Mouse (Mus musculus): Measurements from ENCODE around the gene Sorl1. TPM values are rescaled to one million over a fixed set of nuclear protein-coding genes. Genes with fewer than 3 reads are reported as not detected.

Sorl1 gene
- polyA plus RNA-seq (2015; fragmentation: Nextera tagmentation; extraction: Ambion mirVana), result 1.0 and 1.3 TPM in 2 replicates

- peak; percentile 50; the same call in 1 of the 2 replicates for ATAC-seq (ENCODE audit: low read depth)
- H3K27me3 ChIP-seq (ENCODE audit: control insufficient read depth, insufficient read depth, low read depth, low read length), result peaks cover 22% of the 10 kb centered on the region
- no peak within 1 kb of the TSS for H3K27ac ChIP-seq (ENCODE audit: low read length)
Observed at GRCm38 (mm10) chr9:42123713-42124576, at the start of gene Sorl1. TSS of gene Sorl1 (minus strand) at chr9:42124297.

GRCm38 (mm10) chr9:42173781-42174180, 49.7 kb upstream of the Sorl1 start:
- no peak overlapping the region for H3K9ac ChIP-seq (ENCODE audit: low read depth, low read length)
- no peaks in the 10 kb centered on the region for H3K36me3 ChIP-seq (ENCODE audit: control insufficient read depth, insufficient read depth)
- H3K27ac ChIP-seq (ENCODE audit: low read length), result no peak overlapping the region
- no peaks in the 10 kb centered on the region for H3K4me1 ChIP-seq (ENCODE audit: control insufficient read depth, low read depth, low read length)
- H3K27me3 ChIP-seq (ENCODE audit: control insufficient read depth, insufficient read depth, low read depth, low read length), result no peaks in the 10 kb centered on the region
- no peak overlapping the region for H3K4me3 ChIP-seq (ENCODE audit: low read depth, low read length)
- no peak overlapping the region for H3K4me2 ChIP-seq (ENCODE audit: low read depth, low read length)
- no peaks in the 10 kb centered on the region for H3K9me3 ChIP-seq (replicated peaks; ENCODE audit: control insufficient read depth, low read length)
- WGBS (ENCODE audit: insufficient replicate concordance), result 57% methylated on average over 3 of the region's 3 CpGs
- no peak for ATAC-seq (ENCODE audit: low read depth)

More at GRCm38 (mm10) chr9:42123713-42124576, at the start of gene Sorl1:
- H3K9ac ChIP-seq (ENCODE audit: low read depth, low read length), result peak within 1 kb of the TSS; percentile 48
- no peaks in the 10 kb centered on the region; the same call in 1 of the 2 replicates for H3K4me1 ChIP-seq (ENCODE audit: control insufficient read depth, low read depth, low read length)
- peak within 1 kb of the TSS; percentile 65 for H3K4me3 ChIP-seq (ENCODE audit: low read depth, low read length)
- H3K36me3 ChIP-seq (ENCODE audit: control insufficient read depth, insufficient read depth), result no peaks in the 10 kb centered on the region
- no peaks in the 10 kb centered on the region for H3K9me3 ChIP-seq (replicated peaks; ENCODE audit: control insufficient read depth, low read length)
- under 1% methylated on average over 89 of the region's 94 CpGs for WGBS (ENCODE audit: insufficient replicate concordance)
- H3K4me2 ChIP-seq (ENCODE audit: low read depth, low read length), result peak within 1 kb of the TSS; percentile 68

- Histone ChIP-seq H3K36me3 (ENCODE audit: control insufficient read depth, insufficient read depth) (no peaks in the 10 kb centered on the region), H3K27me3 (ENCODE audit: control insufficient read depth, insufficient read depth, low read depth, low read length) (no peaks in the 10 kb centered on the region), H3K4me2 (ENCODE audit: low read depth, low read length) (no peak overlapping the region), H3K9ac (ENCODE audit: low read depth, low read length) (no peak overlapping the region), H3K4me1 (ENCODE audit: control insufficient read depth, low read depth, low read length) (no peaks in the 10 kb centered on the region), H3K4me3 (ENCODE audit: low read depth, low read length) (no peak overlapping the region), H3K27ac (ENCODE audit: low read length) (no peak overlapping the region), H3K9me3 (replicated peaks; ENCODE audit: control insufficient read depth, low read length) (no peaks in the 10 kb centered on the region)
- whole genome bisulfite sequencing (ENCODE audit: insufficient replicate concordance), result 59% methylated on average over 8 of the region's 8 CpGs
- ATAC-seq (ENCODE audit: low read depth), result no peak
Observed at GRCm38 (mm10) chr9:42169491-42169890, 45.4 kb upstream of the Sorl1 start.

GRCm38 (mm10) chr9:42169025-42169424, 44.9 kb upstream of the Sorl1 start:
- no peaks in the 10 kb centered on the region for H3K27me3 ChIP-seq (ENCODE audit: control insufficient read depth, insufficient read depth, low read depth, low read length)
- H3K4me2 ChIP-seq (ENCODE audit: low read depth, low read length), result no peak overlapping the region
- no peaks in the 10 kb centered on the region for H3K4me1 ChIP-seq (ENCODE audit: control insufficient read depth, low read depth, low read length)
- ATAC-seq (ENCODE audit: low read depth), result no peak
- H3K27ac ChIP-seq (ENCODE audit: low read length), result no peak overlapping the region
- H3K36me3 ChIP-seq (ENCODE audit: control insufficient read depth, insufficient read depth), result no peaks in the 10 kb centered on the region
- H3K9me3 ChIP-seq (replicated peaks; ENCODE audit: control insufficient read depth, low read length), result no peaks in the 10 kb centered on the region
- H3K4me3 ChIP-seq (ENCODE audit: low read depth, low read length), result no peak overlapping the region
- WGBS (ENCODE audit: insufficient replicate concordance), result 72% methylated on average over 7 of the region's 7 CpGs
- H3K9ac ChIP-seq (ENCODE audit: low read depth, low read length), result no peak overlapping the region

- Histone ChIP-seq H3K4me2 (ENCODE audit: low read depth, low read length) (no peak overlapping the region), H3K9ac (ENCODE audit: low read depth, low read length) (no peak overlapping the region), H3K27ac (ENCODE audit: low read length) (no peak overlapping the region), H3K36me3 (ENCODE audit: control insufficient read depth, insufficient read depth) (no peaks in the 10 kb centered on the region), H3K9me3 (replicated peaks; ENCODE audit: control insufficient read depth, low read length) (no peaks in the 10 kb centered on the region), H3K4me3 (ENCODE audit: low read depth, low read length) (no peak overlapping the region), H3K4me1 (ENCODE audit: control insufficient read depth, low read depth, low read length) (no peaks in the 10 kb centered on the region), H3K27me3 (ENCODE audit: control insufficient read depth, insufficient read depth, low read depth, low read length) (no peaks in the 10 kb centered on the region)
- WGBS (ENCODE audit: insufficient replicate concordance), result 58% methylated on average over 2 of the region's 2 CpGs
- no peak for ATAC-seq (ENCODE audit: low read depth)
Observed at GRCm38 (mm10) chr9:42164930-42165329, 40.8 kb upstream of the Sorl1 start.

GRCm38 (mm10) chr9:42163011-42163410, 38.9 kb upstream of the Sorl1 start:
- no peak for ATAC-seq (ENCODE audit: low read depth)
- no peaks in the 10 kb centered on the region for H3K36me3 ChIP-seq (ENCODE audit: control insufficient read depth, insufficient read depth)
- H3K9ac ChIP-seq (ENCODE audit: low read depth, low read length), result no peak overlapping the region
- no peaks in the 10 kb centered on the region for H3K9me3 ChIP-seq (replicated peaks; ENCODE audit: control insufficient read depth, low read length)
- H3K27me3 ChIP-seq (ENCODE audit: control insufficient read depth, insufficient read depth, low read depth, low read length), result no peaks in the 10 kb centered on the region
- no peaks in the 10 kb centered on the region for H3K4me1 ChIP-seq (ENCODE audit: control insufficient read depth, low read depth, low read length)
- WGBS (ENCODE audit: insufficient replicate concordance), result 65% methylated on average over 4 of the region's 4 CpGs
- H3K27ac ChIP-seq (ENCODE audit: low read length), result no peak overlapping the region
- H3K4me2 ChIP-seq (ENCODE audit: low read depth, low read length), result no peak overlapping the region
- H3K4me3 ChIP-seq (ENCODE audit: low read depth, low read length), result no peak overlapping the region

- ATAC-seq (ENCODE audit: low read depth), result no peak
- no peak overlapping the region for H3K4me2 ChIP-seq (ENCODE audit: low read depth, low read length)
- no peaks in the 10 kb centered on the region for H3K36me3 ChIP-seq (ENCODE audit: control insufficient read depth, insufficient read depth)
- H3K27me3 ChIP-seq (ENCODE audit: control insufficient read depth, insufficient read depth, low read depth, low read length), result no peaks in the 10 kb centered on the region
- 52% methylated on average over 5 of the region's 5 CpGs for WGBS (ENCODE audit: insufficient replicate concordance)
- H3K27ac ChIP-seq (ENCODE audit: low read length), result no peak overlapping the region
- no peaks in the 10 kb centered on the region for H3K9me3 ChIP-seq (replicated peaks; ENCODE audit: control insufficient read depth, low read length)
- no peaks in the 10 kb centered on the region for H3K4me1 ChIP-seq (ENCODE audit: control insufficient read depth, low read depth, low read length)
- no peak overlapping the region for H3K4me3 ChIP-seq (ENCODE audit: low read depth, low read length)
- H3K9ac ChIP-seq (ENCODE audit: low read depth, low read length), result no peak overlapping the region
Observed at GRCm38 (mm10) chr9:42159376-42159775, 35.3 kb upstream of the Sorl1 start.

- H3K4me1 ChIP-seq (ENCODE audit: control insufficient read depth, low read depth, low read length), result no peaks in the 10 kb centered on the region
- WGBS (ENCODE audit: insufficient replicate concordance), result 24% methylated on average over 5 of the region's 5 CpGs
- H3K4me2 ChIP-seq (ENCODE audit: low read depth, low read length), result no peak overlapping the region
Observed at GRCm38 (mm10) chr9:42158652-42159051, 34.6 kb upstream of the Sorl1 start.

GRCm38 (mm10) chr9:42157981-42158380, 33.9 kb upstream of the Sorl1 start:
- H3K9ac ChIP-seq (ENCODE audit: low read depth, low read length), result no peak overlapping the region
- no peaks in the 10 kb centered on the region for H3K9me3 ChIP-seq (replicated peaks; ENCODE audit: control insufficient read depth, low read length)
- H3K4me3 ChIP-seq (ENCODE audit: low read depth, low read length), result no peak overlapping the region
- no peak overlapping the region for H3K4me2 ChIP-seq (ENCODE audit: low read depth, low read length)
- H3K27me3 ChIP-seq (ENCODE audit: control insufficient read depth, insufficient read depth, low read depth, low read length), result no peaks in the 10 kb centered on the region
- no peaks in the 10 kb centered on the region for H3K36me3 ChIP-seq (ENCODE audit: control insufficient read depth, insufficient read depth)
- 70% methylated on average over 5 of the region's 5 CpGs for WGBS (ENCODE audit: insufficient replicate concordance)
- H3K4me1 ChIP-seq (ENCODE audit: control insufficient read depth, low read depth, low read length), result no peaks in the 10 kb centered on the region
- H3K27ac ChIP-seq (ENCODE audit: low read length), result no peak overlapping the region
- no peak for ATAC-seq (ENCODE audit: low read depth)

More at GRCm38 (mm10) chr9:42158652-42159051, 34.6 kb upstream of the Sorl1 start:
- no peak for ATAC-seq (ENCODE audit: low read depth)
- Histone ChIP-seq H3K27me3 (ENCODE audit: control insufficient read depth, insufficient read depth, low read depth, low read length) (no peaks in the 10 kb centered on the region), H3K27ac (ENCODE audit: low read length) (no peak overlapping the region), H3K9me3 (replicated peaks; ENCODE audit: control insufficient read depth, low read length) (no peaks in the 10 kb centered on the region), H3K9ac (ENCODE audit: low read depth, low read length) (no peak overlapping the region), H3K36me3 (ENCODE audit: control insufficient read depth, insufficient read depth) (no peaks in the 10 kb centered on the region), H3K4me3 (ENCODE audit: low read depth, low read length) (no peak overlapping the region)

Data from liver, embryonic 16.5 days (tissue).